8 mouse cellular contexts compared by ENCODE assay signal in genomic region chr13:81710775-81711545, GRCm38 (mm10). TPM values are rescaled to one million over a fixed set of nuclear protein-coding genes. Genes with fewer than 3 reads are reported as not detected.
A peak's percentile ranks its signal among the peaks of the same experiment; 100 is the strongest.
DNase-seq lines count a peak whose midpoint lies in the region; ATAC-seq lines count a peak whose summit lies in the region.

Gene Polr3g, minus strand, starts transcription at chr13:81711013.
Gene Mblac2, plus strand, starts transcription at chr13:81711341.

- ATAC-seq in inflammation-experienced regulatory T-cells, adult 6 months, result peak; percentile 89
- peak; percentile 86 for ATAC-seq in megakaryocyte-erythroid progenitor cell, adult 5-6 weeks (replicated peaks; ENCODE audit: low FRiP score, low TSS enrichment, poor library complexity, severe bottlenecking)

- DNase-seq in adrenal gland, adult (ENCODE audit: inconsistent age in 2 of 2, low spot score in 1 of 2), result peak; percentile 97 to 99
- DNase-seq in embryo, embryonic 10.5 days (ENCODE audit: low spot score), result peak; percentile 96
- DNase-seq in gastrocnemius, postnatal 14 days, result peak; percentile 95
- peak; percentile 90 to 97 for DNase-seq in left cerebral cortex, postnatal 10 days (ENCODE audit: extremely low spot score in 1 of 2, low spot score in 2 of 2)
- peak; percentile 95 for DNase-seq in right cerebral cortex, postnatal 25 days
- peak; percentile 92 to 96 for DNase-seq in urinary bladder, postnatal 4 days (ENCODE audit: low spot score in 2 of 2)

- intact Hi-C loops in gastrocnemius, postnatal 14 days (cut with DNase I; ENCODE audit: low total_unique reads), result no loop called here
- intact Hi-C loops in left cerebral cortex, postnatal 10 days (cut with DNase I), result no loop called here

RNA-seq across cellular contexts. Expression of gene Polr3g, which starts in this region (rescaled TPM):
- 1 to 10 TPM in 1 of 2 experiments, under 1 TPM in 1; 0.69 to 1.3 TPM for total RNA-seq in gastrocnemius, postnatal 14 days (2021)
- 1 to 10 TPM; 8.5 to 9.9 (median 9.3) TPM for polyA plus RNA-seq in inflammation-experienced regulatory T-cells, adult 6 months (2017; shearing (Covaris generic))
- total RNA-seq in left cerebral cortex, postnatal 10 days (2021), result 1 to 10 TPM; 4.3 to 4.4 TPM
- 28.5 and 38.2 TPM in 2 replicates for total RNA-seq in megakaryocyte-erythroid progenitor cell, adult 5-6 weeks (2014; fragmentation: Nextera tagmentation)
- 31.6 and 39.2 TPM in 2 replicates for total RNA-seq in megakaryocyte-erythroid progenitor cell, adult 5-6 weeks (2017)

RNA-seq across cellular contexts. Expression of gene Mblac2, which starts in this region (rescaled TPM):
- 1 to 10 TPM; 1.1 TPM for total RNA-seq in gastrocnemius, postnatal 14 days (2021)
- 10 to 100 TPM in 2 of 3 experiments, 1 to 10 TPM in 1; 5.2 to 15.0 (median 14.6) TPM for polyA plus RNA-seq in inflammation-experienced regulatory T-cells, adult 6 months (2017; shearing (Covaris generic))
- 10 to 100 TPM; 33.1 to 35.4 TPM for total RNA-seq in left cerebral cortex, postnatal 10 days (2021)
- 3.4 and 9.1 TPM in 2 replicates for total RNA-seq in megakaryocyte-erythroid progenitor cell, adult 5-6 weeks (2014; fragmentation: Nextera tagmentation)
- total RNA-seq in megakaryocyte-erythroid progenitor cell, adult 5-6 weeks (2017), result 2.4 and 4.3 TPM in 2 replicates

Comparison
In these comparisons a context has a peak if more than half of its experiments do, and no peak if none do; other contexts are left out.
1. Peak in every context shown above with its lines: DNase-seq and ATAC-seq.
2. RNA of gene Polr3g (total RNA-seq): 28.5 to 39.2 TPM in megakaryocyte-erythroid progenitor cell, adult 5-6 weeks; 4.3 to 4.4 TPM in left cerebral cortex, postnatal 10 days and 0.69 to 1.3 TPM in gastrocnemius, postnatal 14 days; every median in the first group is over 4 times any median in the second.